Mouse (Mus musculus) MEL (cell line): ENCODE results near the gene Vnn1. TPM values are rescaled to one million over a fixed set of nuclear protein-coding genes. Genes with fewer than 3 reads are reported as not detected.

Experiments
- DNase-seq: peaks from one replicate; pipeline ENCODE4 v3.0.0; 2011; ENCODE audit warnings: low read depth, low spot score
- H3K27ac ChIP-seq: 2 replicates; pipeline ENCODE4 v1.5.1; 2012; ENCODE audit warnings: low read depth, mild to moderate bottlenecking, control low read depth, low read length, moderate library complexity; ENCODE audit not compliant: control insufficient read depth
- H3K27me3 ChIP-seq, 2 experiments: fragments of 150-350 bp in 1 of 2; sonication (generic) in 1 of 2; 2 replicates each; pipeline ENCODE4 v1.6.1; 2012; ENCODE audit warnings: low read length in 2 of 2, mild to moderate bottlenecking in 2 of 2, improper control_type of control experiment in 1 of 2, moderate library complexity in 1 of 2; ENCODE audit not compliant: insufficient read depth in 2 of 2, control insufficient read depth in 1 of 2
- H3K36me3 ChIP-seq, 2 experiments: 2 replicates each; pipeline ENCODE4 v1.6.1; 2012 to 2014; ENCODE audit warnings: low read length in 2 of 2, improper control_type of control experiment in 1 of 2, inconsistent platforms in 1 of 2, mild to moderate bottlenecking in 1 of 2; ENCODE audit not compliant: insufficient read depth in 2 of 2, control insufficient read depth in 1 of 2
- H3K4me1 ChIP-seq, 2 experiments: fragments of 150-350 bp in 1 of 2; sonication (generic) in 1 of 2; 2 replicates each; pipeline ENCODE4 v1.6.1; 2012; ENCODE audit warnings: low read length in 2 of 2, improper control_type of control experiment in 1 of 2, mild to moderate bottlenecking in 1 of 2; ENCODE audit not compliant: insufficient read depth in 2 of 2, control insufficient read depth in 1 of 2
- H3K4me3 ChIP-seq, 2 experiments: fragments of 150-350 bp in 1 of 2; sonication (generic) in 1 of 2; 2 replicates each; pipeline ENCODE4 v1.5.1; 2012; ENCODE audit warnings: low read depth in 2 of 2, low read length in 2 of 2, mild to moderate bottlenecking in 2 of 2, moderate library complexity in 2 of 2, control low read depth in 1 of 2, improper control_type of control experiment in 1 of 2; ENCODE audit not compliant: control insufficient read depth in 1 of 2, insufficient read depth in 1 of 2
- H3K79me2 ChIP-seq: 2 replicates; pipeline ENCODE4 v1.6.1; 2012; ENCODE audit warnings: mild to moderate bottlenecking, low read length, moderate library complexity; ENCODE audit not compliant: control insufficient read depth, poor library complexity, insufficient read depth
- H3K9ac ChIP-seq: 2 replicates; pipeline ENCODE4 v1.6.1; 2012; ENCODE audit warnings: low read depth, mild to moderate bottlenecking, control low read depth, low read length, moderate library complexity; ENCODE audit not compliant: control insufficient read depth, poor library complexity, severe bottlenecking
- H3K9me3 ChIP-seq: fragments of 150-350 bp; sonication (generic); replicated peaks from 2 replicates; pipeline ENCODE4 v1.6.1; 2012; ENCODE audit warnings: mild to moderate bottlenecking, low read length, improper control_type of control experiment, moderate library complexity; ENCODE audit not compliant: insufficient read depth
- BHLHE40 ChIP-seq: IDR thresholded peaks from 2 replicates; pipeline ENCODE4 v1.6.1; 2012; ENCODE audit warnings: low read depth, mild to moderate bottlenecking, inconsistent platforms, low read length, improper control_type of control experiment, borderline replicate concordance
- CHD2 ChIP-seq: IDR thresholded peaks from 2 replicates; pipeline ENCODE4 v1.6.1; 2011; ENCODE audit warnings: low read length, improper control_type of control experiment
- CTCF ChIP-seq, 3 experiments: IDR thresholded peaks in 2 of 3; conservative IDR thresholded peaks in 1 of 3; 2 replicates each; pipeline ENCODE4 v1.5.1; 2011 to 2012; ENCODE audit warnings: low read length in 3 of 3, low read depth in 2 of 3, mild to moderate bottlenecking in 2 of 3, improper control_type of control experiment in 1 of 3, inconsistent platforms in 1 of 3, mixed read lengths in 1 of 3, moderate library complexity in 1 of 3; ENCODE audit not compliant: control insufficient read depth in 1 of 3, insufficient read depth in 1 of 3, poor library complexity in 1 of 3, severe bottlenecking in 1 of 3
- ELF1 ChIP-seq: IDR thresholded peaks from 2 replicates; pipeline ENCODE4 v1.6.1; 2014; ENCODE audit warnings: low read depth, mild to moderate bottlenecking, inconsistent platforms, low read length, improper control_type of control experiment, moderate library complexity
- MYC ChIP-seq: IDR thresholded peaks from 2 replicates; pipeline ENCODE4 v1.6.1; 2011; ENCODE audit warnings: low read depth, mild to moderate bottlenecking, low read length, improper control_type of control experiment, moderate library complexity
- POLR2A ChIP-seq, 2 experiments: IDR thresholded peaks; 2 replicates each; pipeline ENCODE4 v1.6.1; 2011 to 2012; ENCODE audit warnings: low read length in 2 of 2, mild to moderate bottlenecking in 2 of 2, control low read depth in 1 of 2, improper control_type of control experiment in 1 of 2, low read depth in 1 of 2, moderate library complexity in 1 of 2; ENCODE audit not compliant: control insufficient read depth in 1 of 2, insufficient read depth in 1 of 2, poor library complexity in 1 of 2
- RCOR1 ChIP-seq: IDR thresholded peaks from 2 replicates; pipeline ENCODE4 v1.6.1; 2012; ENCODE audit warnings: low read depth, mild to moderate bottlenecking, inconsistent platforms, low read length, improper control_type of control experiment
- SMC3 ChIP-seq: IDR thresholded peaks from 2 replicates; pipeline ENCODE4 v1.6.1; 2011; ENCODE audit warnings: low read depth, low read length, improper control_type of control experiment
- ZC3H11A ChIP-seq: IDR thresholded peaks from 2 replicates; pipeline ENCODE4 v1.6.1; 2012; ENCODE audit warnings: low read depth, mild to moderate bottlenecking, inconsistent platforms, low read length, improper control_type of control experiment
- ZMIZ1 ChIP-seq: IDR thresholded peaks from 2 replicates; pipeline ENCODE4 v1.6.1; 2012; ENCODE audit warnings: low read depth, mild to moderate bottlenecking, inconsistent platforms, low read length, improper control_type of control experiment, moderate library complexity
- polyA plus RNA-seq, 2 experiments: library from polyadenylated mRNA; stranded (reverse) in 1 of 2; unstranded in 1 of 2; fragments of >175 nt in 1 of 2; fragments of >200 nt in 1 of 2; gene quantifications; 2 replicates each; pipeline versions ENCODE4 v1.2.1 to v1.2.4; 2012; ENCODE audit warnings: low replicate concordance in 2 of 2, low read depth in 1 of 2; ENCODE audit not compliant: insufficient read length in 2 of 2, insufficient read depth in 1 of 2, missing spikeins in 1 of 2
- total RNA-seq: library from RNA; depleted of rRNA; stranded (reverse); fragments of 300-350 nt; gene quantifications from 2 replicates; pipeline ENCODE4 v1.2.3, GENCODE M21; 2012; rRNA removed

Vnn1 gene
- total and polyA plus RNA-seq, 3 experiments, result not detected

DNA sequence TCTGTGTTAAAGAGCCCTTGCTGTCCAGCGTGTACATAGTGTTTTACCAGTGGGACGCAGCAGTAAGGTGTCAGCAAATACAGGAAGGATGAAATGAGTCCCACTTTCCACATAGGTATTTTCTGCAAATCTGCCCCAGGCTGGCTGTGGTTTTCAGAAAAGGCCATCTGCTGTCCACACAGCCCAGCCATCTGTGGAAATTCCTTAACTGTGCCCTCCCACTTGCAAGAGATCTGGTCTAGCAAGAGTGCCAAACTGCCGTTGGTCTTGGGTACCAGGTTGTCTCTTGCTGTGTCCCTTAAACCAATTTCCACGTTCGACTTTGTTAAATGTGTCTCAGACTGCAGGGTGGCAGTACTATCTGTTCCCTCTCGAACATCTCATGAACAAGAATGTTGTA, 57.2 kb downstream of the Vnn1 start:
- Histone ChIP-seq H3K4me3 (no peak overlapping the region), H3K9ac (no peak overlapping the region), H3K9me3 (no peaks in the 10 kb centered on the region), H3K4me1 (no peaks in the 10 kb centered on the region), H3K27me3 (peaks cover 1 to 3% of the 10 kb centered on the region in 2 experiments; a peak in 2 of 4 replicates), H3K36me3 (no peaks in the 10 kb centered on the region), H3K79me2 (no peaks in the 10 kb centered on the region), H3K27ac (no peak overlapping the region)
- no peak for DNase-seq
- TF ChIP-seq ZMIZ1 (no peak), BHLHE40 (no peak), CHD2 (no peak), ZC3H11A (no peak), CTCF (IDR thresholded peaks at IDR 0.05 in 2 of 3, conservative IDR thresholded peaks at IDR 0.05 in 1 of 3; ENCODE audit: control insufficient read depth in 1 of 3, insufficient read depth in 1 of 3, low read depth in 2 of 3, low read length in 3 of 3, poor library complexity in 1 of 3, severe bottlenecking in 1 of 3) (no peak), RCOR1 (no peak), SMC3 (no peak), ELF1 (no peak), MYC (no peak), POLR2A (IDR thresholded peaks at IDR 0.05; ENCODE audit: control insufficient read depth in 1 of 2, insufficient read depth in 1 of 2, low read depth in 1 of 2, low read length in 2 of 2, poor library complexity in 1 of 2) (no peak)

Other genes starting within 250 kb of the Vnn1 start
- gene Rps12, start 107.4 kb upstream of the Vnn1 start, total RNA-seq, result 5,370 and 5,608 TPM in 2 replicates
- gene Rps12, start 107.4 kb upstream of the Vnn1 start, polyA plus RNA-seq, result 1,000 to 10,000 TPM in 1 of 2 experiments, 100 to 1,000 TPM in 1; 135 to 1,493 TPM
- gene Slc18b1, start 97.7 kb upstream of the Vnn1 start, total RNA-seq, result not detected in 2 replicates
- gene Slc18b1, start 97.7 kb upstream of the Vnn1 start, polyA plus RNA-seq, result not detected
- gene Vnn3, start 43.2 kb upstream of the Vnn1 start, total RNA-seq, result not detected in 2 replicates
- gene Vnn3, start 43.2 kb upstream of the Vnn1 start, polyA plus RNA-seq, result not detected
- not detected in 2 replicates for gene Taar1, start 25.7 kb downstream of the Vnn1 start, total RNA-seq
- not detected for gene Taar1, start 25.7 kb downstream of the Vnn1 start, polyA plus RNA-seq
- not detected in 2 replicates for gene Taar2, start 43.9 kb downstream of the Vnn1 start, total RNA-seq
- gene Taar2, start 43.9 kb downstream of the Vnn1 start, polyA plus RNA-seq, result not detected
- not detected in 2 replicates for gene Taar3, start 54.9 kb downstream of the Vnn1 start, total RNA-seq
- gene Taar3, start 54.9 kb downstream of the Vnn1 start, polyA plus RNA-seq, result not detected
- not detected in 2 replicates for gene Taar4, start 65.8 kb downstream of the Vnn1 start, total RNA-seq
- gene Taar4, start 65.8 kb downstream of the Vnn1 start, polyA plus RNA-seq, result not detected
- not detected in 2 replicates for gene Taar5, start 76.0 kb downstream of the Vnn1 start, total RNA-seq
- gene Taar5, start 76.0 kb downstream of the Vnn1 start, polyA plus RNA-seq, result not detected
- not detected in 2 replicates for gene Taar6, start 91.0 kb downstream of the Vnn1 start, total RNA-seq
- gene Taar6, start 91.0 kb downstream of the Vnn1 start, polyA plus RNA-seq, result not detected
- gene Taar7a, start 98.8 kb downstream of the Vnn1 start, total RNA-seq, result not detected in 2 replicates
- not detected for gene Taar7a, start 98.8 kb downstream of the Vnn1 start, polyA plus RNA-seq
- not detected in 2 replicates for gene Taar7b, start 105.3 kb downstream of the Vnn1 start, total RNA-seq
- gene Taar7b, start 105.3 kb downstream of the Vnn1 start, polyA plus RNA-seq, result not detected
- gene Taar7d, start 132.5 kb downstream of the Vnn1 start, total RNA-seq, result not detected in 2 replicates
- not detected for gene Taar7d, start 132.5 kb downstream of the Vnn1 start, polyA plus RNA-seq
- not detected in 2 replicates for gene Taar7e, start 142.9 kb downstream of the Vnn1 start, total RNA-seq
- not detected for gene Taar7e, start 142.9 kb downstream of the Vnn1 start, polyA plus RNA-seq
- not detected in 2 replicates for gene Taar7f, start 154.8 kb downstream of the Vnn1 start, total RNA-seq
- gene Taar7f, start 154.8 kb downstream of the Vnn1 start, polyA plus RNA-seq, result not detected
- not detected in 2 replicates for gene Taar8a, start 181.8 kb downstream of the Vnn1 start, total RNA-seq
- gene Taar8a, start 181.8 kb downstream of the Vnn1 start, polyA plus RNA-seq, result not detected
- gene Taar8b, start 197.6 kb downstream of the Vnn1 start, total RNA-seq, result not detected in 2 replicates
- gene Taar8b, start 197.6 kb downstream of the Vnn1 start, polyA plus RNA-seq, result not detected
- not detected in 2 replicates for gene Taar8c, start 207.2 kb downstream of the Vnn1 start, total RNA-seq
- not detected for gene Taar8c, start 207.2 kb downstream of the Vnn1 start, polyA plus RNA-seq
- not detected in 2 replicates for gene Taar9, start 214.8 kb downstream of the Vnn1 start, total RNA-seq
- gene Taar9, start 214.8 kb downstream of the Vnn1 start, polyA plus RNA-seq, result not detected